Mouse (Mus musculus) embryonic fibroblast, embryonic 13.5 days (primary cell): ENCODE results near the gene Rcsd1.

Source experiments
- CTCF ChIP-seq: IDR thresholded peaks from 2 replicates; pipeline ENCODE4 v1.5.1; 2011; ENCODE audit warnings: mild to moderate bottlenecking, control low read depth, low read length, moderate library complexity, borderline replicate concordance; ENCODE audit not compliant: insufficient read depth
- POLR2A ChIP-seq: IDR thresholded peaks from 2 replicates; pipeline ENCODE4 v1.6.1; 2011; ENCODE audit warnings: low read depth, mild to moderate bottlenecking, control low read depth, low read length, moderate library complexity

DNA sequence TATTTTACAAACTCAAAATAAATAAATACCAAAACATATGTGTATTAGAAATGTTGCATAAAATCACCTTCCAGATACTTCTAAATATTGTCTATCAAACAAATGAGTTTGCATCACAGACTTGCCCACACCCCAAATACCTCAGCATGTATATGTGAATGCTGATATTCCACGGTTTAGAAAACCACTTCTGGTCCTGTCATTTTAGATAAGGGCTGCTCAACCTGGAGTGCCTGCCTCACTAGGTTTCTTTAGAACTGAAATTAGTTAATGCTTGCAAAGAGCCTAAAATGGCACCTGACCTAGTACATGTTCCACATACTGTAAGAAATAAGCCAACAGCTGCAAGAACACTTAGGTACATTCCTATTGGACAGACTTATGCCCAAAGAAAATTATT, 81.0 kb downstream of the Rcsd1 start:
- no peak for TF ChIP-seq CTCF
- no peak for TF ChIP-seq POLR2A
